Mouse (Mus musculus): ENCODE results near the gene Fgf11.

The Fgf11 gene

DNA sequence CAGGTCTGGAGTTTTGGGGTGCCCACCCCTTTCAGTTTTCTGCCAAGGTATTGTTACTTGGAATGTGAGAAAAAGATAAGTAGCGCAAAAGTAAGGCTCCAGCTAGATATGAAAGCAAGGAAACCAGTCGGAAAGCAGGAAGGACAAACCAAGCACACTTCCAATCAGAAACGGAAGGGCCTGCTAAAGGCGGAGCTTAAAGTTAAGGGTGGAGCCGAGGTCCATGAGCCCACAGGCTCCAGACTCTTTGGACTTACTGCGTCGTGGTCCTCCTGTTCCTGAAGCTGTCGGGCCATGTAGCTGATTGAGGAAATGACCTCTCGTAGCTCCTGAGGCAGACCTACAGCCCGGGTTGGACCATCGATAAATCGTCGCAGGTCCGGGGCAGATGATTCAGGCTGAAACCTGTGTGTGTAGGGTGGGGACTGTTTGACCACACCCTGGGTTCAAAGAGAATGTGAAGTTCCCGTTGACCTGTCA lies 16.8 kb downstream of the Fgf11 start:
- no peak for DNase-seq (ENCODE audit: low read depth, low spot score)

DNA sequence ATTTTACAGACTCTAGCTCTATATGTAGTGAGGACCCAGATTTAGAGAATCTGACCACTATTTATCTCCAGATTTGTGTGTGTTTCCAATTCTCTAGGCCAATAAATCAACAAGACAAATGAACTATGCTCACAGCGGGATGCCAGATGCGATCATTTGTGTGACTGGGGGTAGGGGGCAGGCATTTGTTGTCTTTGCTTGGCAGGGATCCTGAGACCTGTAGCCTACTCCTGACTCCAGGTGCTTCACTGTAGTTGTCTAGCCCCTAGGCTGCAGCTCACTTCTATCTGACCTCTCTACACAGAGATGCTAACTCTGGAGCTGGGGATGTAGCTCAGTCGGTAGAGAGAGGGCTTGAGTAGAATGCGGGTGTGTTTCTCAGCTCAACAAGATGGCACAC lies 19.8 kb downstream of the Fgf11 start:
- DNase-seq (ENCODE audit: low read depth, low spot score), result no peak

DNA sequence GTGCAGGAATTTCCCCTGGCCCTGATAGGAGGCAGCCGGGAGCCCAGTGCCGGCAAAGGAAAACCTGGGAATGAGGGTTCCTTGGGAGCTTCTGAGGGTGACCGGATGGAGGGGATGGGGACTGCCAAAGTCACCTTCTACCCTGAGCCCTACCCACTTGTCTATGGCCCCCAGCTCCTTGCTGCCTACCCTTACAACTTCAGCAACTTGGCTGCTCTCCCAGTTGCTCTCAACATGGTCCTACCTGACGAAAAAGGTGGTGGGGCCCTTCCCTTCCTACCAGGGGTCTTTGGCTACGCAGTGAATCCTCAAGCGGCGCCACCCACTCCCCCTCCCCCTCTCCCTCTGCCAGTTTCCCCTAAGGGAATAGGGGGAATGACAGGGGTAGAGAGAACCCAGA lies 22.7 kb downstream of the Fgf11 start:
- no peak for DNase-seq (ENCODE audit: low read depth, low spot score)

DNA sequence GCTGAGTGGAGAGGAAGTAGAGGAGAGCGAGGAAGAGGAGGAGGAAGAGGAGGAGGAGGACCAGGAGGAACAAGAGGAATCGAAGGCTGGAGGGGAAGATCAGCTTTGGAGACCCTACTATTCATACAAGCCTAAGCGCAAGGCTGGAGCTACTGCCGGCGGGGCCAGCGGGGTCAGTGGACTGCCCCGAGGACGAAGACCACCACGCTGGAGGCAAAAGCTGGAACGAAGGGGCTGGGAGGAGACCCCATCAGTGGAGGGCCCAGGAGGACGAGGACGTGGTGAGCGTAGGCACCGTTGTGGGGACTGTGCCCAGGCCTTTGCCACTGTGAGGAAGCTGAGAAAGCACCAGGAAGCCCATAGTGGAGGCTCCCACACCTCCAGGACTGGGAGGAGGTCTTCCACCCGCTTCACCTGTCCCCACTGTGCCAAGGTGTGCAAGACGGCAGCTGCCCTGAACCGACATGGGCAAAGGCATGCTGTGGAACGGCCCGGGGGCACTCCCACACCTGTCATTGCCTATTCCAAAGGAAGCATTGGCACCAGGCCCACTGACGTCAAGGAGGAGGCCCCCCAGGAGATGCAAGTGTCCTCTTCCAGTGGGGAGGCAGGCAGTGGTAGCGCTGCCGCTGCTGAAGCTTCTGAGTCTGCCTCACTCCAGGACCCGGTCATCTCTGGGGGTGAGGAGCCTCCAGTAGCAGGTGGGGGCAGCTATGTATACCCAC lies 23.2 kb downstream of the Fgf11 start:
- DNase-seq (ENCODE audit: low read depth, low spot score), result no peak

DNA sequence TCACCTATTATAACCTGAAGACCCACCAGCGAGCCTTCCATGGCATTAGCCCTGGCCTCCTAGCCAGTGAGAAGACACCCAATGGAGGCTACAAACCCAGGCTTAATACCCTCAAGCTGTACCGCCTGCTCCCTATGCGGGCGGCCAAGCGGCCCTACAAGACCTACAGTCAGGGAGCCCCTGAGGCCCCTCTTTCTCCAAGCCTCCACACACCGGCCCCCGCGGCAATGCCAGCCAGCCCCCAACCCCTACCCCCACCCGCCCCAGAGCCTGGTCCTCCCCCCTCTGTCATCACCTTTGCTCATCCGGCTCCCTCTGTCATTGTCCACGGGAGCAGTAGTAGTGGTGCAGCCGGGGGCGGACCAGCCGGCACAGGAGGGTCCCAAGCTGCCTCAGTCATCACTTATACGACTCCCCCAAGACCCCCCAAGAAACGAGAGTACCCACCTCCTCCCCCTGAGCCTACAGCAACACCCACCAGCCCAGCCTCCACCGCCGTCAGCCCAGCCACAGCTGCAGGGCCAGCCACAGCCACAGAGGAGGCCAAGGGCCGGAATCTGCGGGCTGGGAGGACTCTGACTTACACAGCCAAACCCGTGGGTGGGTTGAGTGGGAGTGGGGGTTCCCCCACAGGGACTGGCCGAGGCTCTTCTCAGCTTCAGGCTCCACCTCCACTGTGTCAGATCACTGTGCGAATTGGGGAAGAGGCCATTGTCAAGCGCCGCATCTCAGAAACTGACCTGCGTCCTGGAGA lies 24.0 kb downstream of the Fgf11 start:
- DNase-seq (ENCODE audit: low read depth, low spot score), result no peak

DNA sequence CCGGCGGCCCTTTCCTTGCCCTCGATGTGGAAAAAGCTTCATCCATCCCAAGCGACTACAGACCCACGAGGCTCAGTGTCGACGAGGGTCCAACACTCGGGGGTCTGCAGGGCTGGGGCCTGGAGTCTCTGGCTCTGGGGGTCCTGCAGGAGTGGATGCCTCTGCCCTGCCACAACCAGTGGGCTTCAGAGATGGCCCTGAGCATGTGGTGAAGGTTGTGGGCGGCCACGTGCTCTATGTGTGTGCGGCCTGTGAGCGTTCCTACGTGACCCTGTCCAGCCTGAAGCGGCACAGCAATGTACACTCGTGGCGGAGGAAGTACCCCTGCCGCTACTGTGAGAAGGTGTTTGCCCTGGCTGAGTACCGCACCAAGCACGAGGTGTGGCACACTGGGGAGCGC lies 25.2 kb downstream of the Fgf11 start:
- no peak for DNase-seq (ENCODE audit: low read depth, low spot score)

DNA sequence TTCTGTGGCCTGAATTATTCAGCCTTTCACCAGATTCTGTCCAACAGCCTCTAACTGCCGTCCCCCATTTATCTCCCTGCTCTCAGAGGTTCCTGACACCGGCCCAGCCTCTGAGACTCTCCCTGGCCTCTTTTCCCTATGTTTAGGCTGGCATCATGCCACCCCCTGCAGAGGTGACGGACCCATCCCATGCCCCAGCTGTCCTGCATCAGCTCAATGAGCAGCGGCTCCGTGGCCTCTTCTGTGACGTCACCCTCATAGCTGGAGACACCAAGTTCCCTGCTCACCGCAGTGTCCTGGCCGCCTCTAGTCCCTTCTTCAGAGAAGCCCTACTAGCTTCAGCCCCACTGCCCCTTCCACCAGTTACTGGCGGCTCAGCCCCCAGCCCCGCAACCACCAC lies 25.9 kb downstream of the Fgf11 start:
- DNase-seq (ENCODE audit: low read depth, low spot score), result no peak

DNA sequence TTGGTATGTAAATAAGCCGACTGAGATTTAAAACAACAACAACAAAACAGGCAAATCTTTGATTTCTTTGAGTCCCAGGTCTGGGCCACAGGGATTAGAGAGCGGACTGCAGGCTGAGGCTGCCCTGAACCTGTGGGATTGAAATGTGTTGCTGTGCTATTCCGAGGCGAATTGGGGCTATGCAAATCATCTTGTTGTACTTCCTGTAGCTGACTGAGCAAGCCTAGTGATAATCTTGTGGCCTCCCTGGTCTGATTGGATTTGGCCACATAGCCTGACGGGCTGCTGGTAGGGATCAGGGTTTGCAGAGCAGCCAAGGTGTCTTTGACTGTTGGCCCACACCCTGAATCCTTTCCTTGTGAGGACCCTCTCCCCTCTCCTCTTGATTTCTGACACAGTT lies 26.7 kb downstream of the Fgf11 start:
- no peak for DNase-seq (ENCODE audit: low read depth, low spot score)

DNA sequence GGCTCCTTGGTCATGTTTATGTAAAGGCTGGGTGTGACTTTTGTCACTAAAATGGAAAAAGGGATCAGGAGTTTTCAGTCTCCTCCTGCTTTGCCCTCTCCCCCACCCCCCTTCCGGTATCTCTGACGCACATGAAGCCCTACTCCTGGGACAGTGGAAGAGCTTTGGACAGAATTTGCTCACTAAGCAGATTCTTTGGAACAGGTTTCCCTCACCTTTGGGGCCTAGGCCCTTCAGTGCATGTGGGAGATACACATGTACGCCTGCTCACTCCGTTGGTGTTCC lies 34.1 kb downstream of the Fgf11 start:
- DNase-seq (ENCODE audit: low read depth, low spot score), result no peak

DNA sequence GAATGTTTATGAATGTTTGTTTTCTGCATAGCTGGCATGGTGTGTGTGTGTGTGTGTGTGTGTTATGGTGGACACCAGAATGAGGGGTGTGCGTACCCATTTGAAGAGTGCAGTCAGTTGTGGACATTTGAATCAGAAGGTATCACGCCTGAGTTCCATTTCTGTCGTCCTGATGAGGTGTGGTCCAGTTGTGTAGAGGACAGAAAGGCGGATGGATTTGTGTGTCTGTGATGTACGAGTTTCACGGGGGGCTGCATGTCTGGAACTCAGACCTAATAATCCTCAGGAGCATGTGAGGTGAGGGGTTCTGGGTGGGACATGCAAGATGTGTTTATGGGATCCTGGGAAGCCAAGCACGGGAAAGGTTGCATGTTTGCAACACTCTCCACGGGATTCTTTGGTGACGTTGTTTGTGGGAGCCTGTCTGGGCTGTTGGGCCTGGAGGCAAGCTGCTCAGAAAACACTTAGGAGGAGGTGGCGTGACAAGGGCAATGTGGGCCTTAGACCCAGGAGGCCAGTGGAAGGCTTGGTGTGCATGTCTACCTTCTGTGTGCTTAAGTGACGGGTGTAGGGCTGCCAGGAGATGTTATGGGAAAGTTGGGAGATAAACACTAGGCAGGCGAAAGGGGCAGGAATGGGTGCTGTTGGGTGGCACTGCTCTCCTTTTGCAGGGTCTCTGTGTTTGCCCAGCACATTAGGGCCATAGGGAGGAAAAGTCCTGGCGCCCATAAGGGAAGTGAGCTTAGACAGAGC lies 34.6 kb downstream of the Fgf11 start:
- DNase-seq (ENCODE audit: low read depth, low spot score), result no peak

DNA sequence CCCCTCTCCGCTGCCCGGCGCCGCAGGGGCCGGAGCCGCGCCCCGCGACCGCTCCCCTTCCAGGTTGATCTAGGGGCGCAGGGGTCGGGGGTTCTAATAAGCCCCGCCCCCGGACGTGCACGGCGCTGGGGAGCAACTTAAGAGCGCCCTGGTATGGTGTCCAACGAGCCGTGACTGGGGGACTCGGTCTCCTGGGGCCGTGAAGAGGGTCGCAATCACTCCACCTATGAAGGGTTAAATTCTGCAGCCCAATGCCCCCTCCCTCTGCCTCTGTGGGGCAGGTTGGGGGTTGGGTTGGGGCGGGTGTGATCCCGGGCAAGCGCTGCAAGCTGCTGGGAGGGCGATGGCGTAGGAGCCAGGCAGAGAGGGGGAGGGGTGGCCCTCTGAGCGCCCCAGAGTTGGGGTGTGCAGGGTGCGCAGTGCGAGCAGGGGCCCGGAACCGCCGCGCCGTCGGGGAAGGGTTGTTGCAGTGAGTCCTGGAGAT lies 35.5 kb downstream of the Fgf11 start:
- no peak for DNase-seq (ENCODE audit: low read depth, low spot score)

DNA sequence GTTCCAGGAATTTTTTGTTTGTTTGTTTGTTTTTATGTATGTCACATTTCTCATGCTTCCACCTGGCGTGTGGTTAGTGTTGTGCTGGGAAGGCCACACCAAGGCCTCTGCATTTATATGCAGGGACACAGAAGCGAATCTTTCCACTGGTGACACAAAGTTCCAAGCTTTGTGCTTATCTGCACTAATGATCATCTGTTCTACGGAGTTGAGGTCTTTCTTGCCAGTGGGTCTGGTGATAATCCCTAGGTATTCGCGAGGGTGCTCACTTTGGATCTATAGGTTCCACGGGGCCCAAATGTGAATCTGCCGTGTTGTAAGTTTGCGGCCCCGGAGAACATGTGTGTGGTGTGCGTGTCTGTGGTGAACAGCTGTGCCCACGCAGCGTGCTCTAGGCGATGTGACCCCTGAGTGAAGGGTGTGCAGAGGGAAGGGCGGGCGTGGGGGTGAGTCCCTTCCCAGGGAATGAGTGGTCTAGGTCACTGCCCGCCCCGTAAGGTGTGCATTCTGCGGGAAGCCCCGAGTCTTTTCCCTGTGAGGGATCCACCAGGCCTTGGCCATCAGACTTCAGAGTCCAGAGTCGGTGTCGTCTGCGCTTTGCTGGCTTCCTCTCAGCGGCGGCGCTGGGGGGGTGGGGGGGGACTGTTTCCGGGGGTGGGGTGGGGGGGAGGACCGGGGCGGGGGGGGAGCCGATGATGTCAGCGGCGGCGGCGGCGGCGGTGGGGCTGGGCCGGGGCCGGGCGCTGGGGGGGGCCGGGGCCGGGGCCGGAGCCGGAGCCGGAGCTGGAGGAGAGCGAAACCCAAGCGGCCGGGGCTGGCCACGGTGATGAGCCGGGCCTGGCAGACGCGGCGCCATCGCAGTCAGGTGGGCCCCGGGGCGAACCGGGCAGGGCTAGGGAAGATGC lies 36.2 kb downstream of the Fgf11 start, which contains the start of gene Zbtb4:
Zbtb4 (plus strand) TSS at position 692 of the 905 bp plus-strand sequence.
- peak; percentile 55 for DNase-seq (ENCODE audit: low read depth, low spot score)

DNA sequence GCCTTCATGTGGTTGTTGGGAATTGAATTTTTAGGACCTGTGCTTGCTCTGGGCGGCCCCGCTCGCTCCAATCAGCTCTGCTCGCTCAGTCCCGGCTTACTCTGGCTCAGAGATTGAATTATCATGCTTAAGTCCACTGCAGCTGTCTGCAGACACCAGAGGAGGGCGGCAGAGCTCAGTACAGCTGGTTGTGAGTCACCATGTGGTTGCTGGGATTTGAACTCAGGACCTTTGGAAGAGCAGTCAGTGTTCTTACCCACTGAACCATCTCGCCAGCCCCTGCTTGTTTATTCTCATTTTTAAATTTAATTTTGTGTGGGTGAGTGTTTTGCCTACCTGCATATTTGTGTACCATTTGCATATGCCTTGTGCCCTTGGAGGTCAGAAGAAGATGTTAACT lies 38.1 kb downstream of the Fgf11 start:
- no peak for DNase-seq (ENCODE audit: low read depth, low spot score)

DNA sequence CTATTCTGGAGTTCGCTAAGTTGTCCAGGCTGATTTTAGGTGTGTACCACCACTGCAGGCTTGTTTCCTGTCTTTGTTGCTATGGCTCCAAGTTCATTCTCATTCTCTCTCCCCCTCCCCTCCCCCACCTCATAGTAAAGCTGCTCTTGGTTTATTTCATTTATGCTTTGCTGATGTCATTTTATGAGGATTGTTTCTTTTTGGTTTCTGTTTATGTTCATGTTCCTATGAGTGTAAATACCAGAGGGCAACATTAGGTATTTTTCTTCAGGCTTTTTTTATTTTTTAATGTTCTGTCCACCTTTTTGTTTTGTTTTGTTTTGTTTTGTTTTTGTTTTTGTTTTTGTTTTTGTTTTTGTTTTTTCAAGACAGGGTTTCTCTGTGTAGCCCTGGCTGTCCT lies 39.8 kb downstream of the Fgf11 start, which contains the start of gene Slc35g3:
Slc35g3 (minus strand) TSS at position 101 of the 400 bp plus-strand sequence.
- DNase-seq (ENCODE audit: low read depth, low spot score), result no peak

DNA sequence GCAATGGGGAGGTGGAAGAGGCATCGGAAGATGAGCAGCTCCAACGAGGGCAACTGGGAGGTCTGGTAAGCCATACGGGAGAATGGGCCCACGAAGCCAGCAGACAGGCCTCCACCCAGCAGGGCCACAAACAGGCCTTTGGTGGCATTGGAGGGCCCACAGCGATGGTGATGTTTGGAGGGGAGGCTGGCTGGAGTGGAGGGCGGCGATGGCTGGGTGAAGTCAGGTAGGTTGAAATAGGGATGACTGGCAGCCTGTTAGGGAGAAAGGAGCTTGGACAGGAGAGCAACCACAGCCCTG lies 40.8 kb downstream of the Fgf11 start:
- DNase-seq (ENCODE audit: low read depth, low spot score), result no peak

DNA sequence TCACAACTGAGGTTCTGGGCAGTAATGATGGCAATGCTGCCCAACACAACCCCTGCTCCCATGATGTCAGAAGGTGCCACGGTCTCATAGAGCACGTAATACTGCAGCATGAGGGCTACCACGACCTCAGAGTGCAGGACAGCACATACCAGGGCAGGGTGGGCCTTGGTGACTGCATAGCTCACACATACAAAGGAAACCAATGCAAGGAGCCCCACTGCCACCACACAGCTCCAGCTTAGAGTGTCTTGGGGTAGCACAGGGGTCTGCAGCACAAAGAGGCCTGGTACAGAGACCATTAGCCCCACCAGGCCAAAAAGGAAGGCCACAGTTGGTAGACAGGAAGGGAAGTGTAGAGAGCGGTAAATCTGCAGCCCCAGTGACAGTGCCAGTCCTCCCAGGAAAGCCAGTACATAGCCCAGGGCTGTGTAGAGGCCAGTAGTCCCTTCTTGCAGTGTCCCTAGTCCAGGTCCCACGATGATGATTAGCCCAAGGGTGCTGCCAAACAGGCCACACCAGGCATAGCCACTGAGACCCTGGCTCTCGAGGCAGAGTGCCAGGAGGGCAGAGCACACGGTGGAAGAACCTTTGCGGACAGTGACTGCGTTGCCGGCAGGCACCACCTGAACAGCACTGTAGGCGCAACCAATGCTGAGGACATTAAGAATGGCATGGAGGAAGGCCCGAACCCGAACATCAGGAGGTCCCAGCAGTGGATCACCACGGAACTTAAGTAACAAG lies 41.3 kb downstream of the Fgf11 start:
- no peak for DNase-seq (ENCODE audit: low read depth, low spot score)

DNA sequence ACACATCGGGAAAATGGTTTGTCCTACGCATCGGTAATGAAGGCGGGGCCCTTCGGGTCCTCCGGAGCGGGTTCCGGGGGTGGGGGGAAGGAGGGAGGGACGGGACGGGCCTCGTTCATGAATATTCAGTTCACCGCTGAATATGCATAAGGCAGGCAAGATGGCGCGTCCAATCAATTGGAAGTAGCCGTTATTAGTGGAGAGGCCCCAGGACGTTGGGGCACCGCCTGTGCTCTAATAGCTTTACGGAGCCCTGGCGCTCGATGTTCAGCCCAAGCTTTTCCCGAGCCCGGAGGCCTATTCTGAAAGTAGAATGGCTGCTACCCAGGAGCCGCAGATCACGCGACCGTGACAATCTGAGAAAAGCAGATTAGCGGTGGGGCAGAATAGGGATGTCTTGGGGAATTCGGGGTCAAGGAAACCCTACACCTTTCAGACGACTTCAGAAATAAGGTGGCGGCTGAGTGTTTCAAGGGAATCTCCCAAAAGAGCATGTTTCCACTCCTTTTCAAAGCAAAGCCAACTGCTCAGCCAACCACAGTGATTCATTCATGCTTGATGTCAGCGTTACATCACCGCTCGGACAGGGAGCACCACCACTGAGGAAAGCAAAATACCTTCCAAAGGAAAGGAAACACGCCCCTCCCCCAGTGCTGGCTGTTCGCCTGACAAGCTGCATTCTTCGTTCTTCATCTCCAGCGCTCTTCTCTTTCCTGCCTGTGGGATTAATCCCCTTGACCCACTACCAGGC lies 42.5 kb downstream of the Fgf11 start:
- DNase-seq (ENCODE audit: low read depth, low spot score), result peak; percentile 95

DNA sequence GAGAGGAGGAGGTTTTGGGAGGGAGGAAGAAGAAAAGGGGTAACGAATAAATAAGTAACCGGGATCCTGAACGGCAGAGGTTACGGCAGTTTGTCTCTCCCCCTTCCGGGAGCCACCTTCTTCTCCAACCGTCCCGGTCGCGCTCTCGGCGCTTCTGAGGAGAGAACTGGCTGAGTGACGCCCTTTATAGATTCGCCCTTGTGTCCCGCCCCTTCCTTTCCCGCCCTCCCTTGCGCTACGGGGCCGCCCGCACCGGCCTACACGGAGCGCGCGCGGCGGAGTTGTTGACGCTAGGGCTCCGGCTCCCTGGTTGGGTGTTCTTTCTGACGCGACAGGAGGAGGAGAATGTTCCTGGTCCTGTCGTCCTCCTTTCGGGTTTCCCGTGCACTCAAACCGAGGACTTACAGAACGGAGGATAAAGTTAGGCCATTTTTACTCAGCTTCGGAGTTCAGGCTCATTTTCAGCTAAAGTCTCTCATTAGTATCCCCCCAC lies 43.1 kb downstream of the Fgf11 start, which contains the start of gene Polr2a:
Polr2a (minus strand) TSS at position 160 of the 493 bp plus-strand sequence.
- DNase-seq (ENCODE audit: low read depth, low spot score), result peak; percentile 99

DNA sequence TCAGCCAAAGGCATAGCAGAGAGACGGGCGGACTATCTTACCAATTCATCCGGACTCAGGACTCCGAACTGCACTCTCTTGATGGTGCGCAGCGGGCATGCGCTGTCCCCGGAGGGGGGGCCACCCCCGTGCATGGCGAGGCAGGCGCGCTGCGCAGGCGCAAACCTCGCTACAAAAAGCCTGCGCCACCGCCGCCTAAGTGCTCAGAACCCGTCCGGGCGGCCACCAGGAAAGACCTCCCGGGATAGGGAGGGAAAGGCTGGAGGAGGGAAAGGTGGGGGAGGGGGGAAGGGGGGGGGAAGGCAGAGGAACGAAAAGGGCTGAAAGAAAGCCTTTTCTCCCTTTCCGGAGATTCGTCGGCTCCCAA lies 43.6 kb downstream of the Fgf11 start:
- peak; percentile 98 for DNase-seq (ENCODE audit: low read depth, low spot score)
